Mouse (Mus musculus): Measurements from ENCODE around the gene N4bp2l2. TPM values are rescaled to one million over a fixed set of nuclear protein-coding genes. Genes with fewer than 3 reads are reported as not detected.

N4bp2l2 gene
- polyA plus RNA-seq, 1 experiment = 9.4 TPM

- no peak for DNase-seq (ENCODE audit: low read depth)
Measured at GRCm38 (mm10) chr5:150566226-150566625, 99.8 kb downstream of the N4bp2l2 start.

- no peak for DNase-seq (ENCODE audit: low read depth)
Measured at GRCm38 (mm10) chr5:150564426-150564825, 101.6 kb downstream of the N4bp2l2 start.

- no peak for DNase-seq (ENCODE audit: low read depth)
Measured at GRCm38 (mm10) chr5:150561783-150562182, 104.2 kb downstream of the N4bp2l2 start.

GRCm38 (mm10) chr5:150561376-150561775, 104.6 kb downstream of the N4bp2l2 start:
- DNase-seq (ENCODE audit: low read depth) = no peak

- no peak for DNase-seq (ENCODE audit: low read depth)
Measured at GRCm38 (mm10) chr5:150560851-150561250, 105.1 kb downstream of the N4bp2l2 start.

- no peak for DNase-seq (ENCODE audit: low read depth)
Measured at GRCm38 (mm10) chr5:150559519-150560103, 106.4 kb downstream of the N4bp2l2 start.

Other genes with a start within 250 kb of the N4bp2l2 start
- not detected in 2 replicates for gene Zar1l, start 148.0 kb downstream of the N4bp2l2 start, polyA plus RNA-seq (2012; rRNA removed)
- gene Brca2, start 143.6 kb downstream of the N4bp2l2 start, polyA plus RNA-seq (2012; rRNA removed) = 2.6 and 3.9 TPM in 2 replicates
- gene N4bp2l1, start 69.0 kb downstream of the N4bp2l2 start, polyA plus RNA-seq (2012; rRNA removed) = 17.6 and 19.9 TPM in 2 replicates
- 4.3 and 5.9 TPM in 2 replicates for gene Pds5b, start 7.6 kb upstream of the N4bp2l2 start, polyA plus RNA-seq (2012; rRNA removed)

Measured in gonadal fat pad, adult 2 months (tissue).